Mouse (Mus musculus) kidney, embryonic 15.5 days (tissue): ENCODE data around the gene Proser2. TPM values are rescaled to one million over a fixed set of nuclear protein-coding genes. Genes with fewer than 3 reads are reported as not detected.

Source experiments
- ATAC-seq: fragments of 200-750 bp; cut with Nextera tagmentation; replicated peaks from 2 replicates; pipeline ENCODE4 v1.8.0; 2017; ENCODE audit warnings: moderate TSS enrichment; ENCODE audit not compliant: low FRiP score
- H3K27ac ChIP-seq: fragments of 300-500 bp; sonication (generic); 2 replicates; pipeline ENCODE4 v1.5.1; 2015; ENCODE audit warnings: mild to moderate bottlenecking, inconsistent platforms
- H3K27me3 ChIP-seq: fragments of 300-500 bp; sonication (generic); 2 replicates; pipeline ENCODE4 v1.6.1; 2015; ENCODE audit warnings: inconsistent platforms
- H3K36me3 ChIP-seq: fragments of 300-500 bp; sonication (generic); 2 replicates; pipeline ENCODE4 v1.6.1; 2015; ENCODE audit warnings: inconsistent platforms
- H3K4me1 ChIP-seq: fragments of 300-500 bp; sonication (generic); 2 replicates; pipeline ENCODE4 v1.6.1; 2015; ENCODE audit warnings: inconsistent platforms
- H3K4me2 ChIP-seq: fragments of 300-500 bp; sonication (generic); 2 replicates; pipeline ENCODE4 v1.6.1; 2015; ENCODE audit warnings: moderate library complexity, mild to moderate bottlenecking, inconsistent platforms
- H3K4me3 ChIP-seq: fragments of 300-500 bp; sonication (generic); replicated peaks from 2 replicates; pipeline ENCODE4 v1.5.1; 2015; ENCODE audit warnings: mild to moderate bottlenecking, inconsistent platforms
- H3K9ac ChIP-seq: fragments of 300-500 bp; sonication (generic); 2 replicates; pipeline ENCODE4 v1.6.1; 2015; ENCODE audit warnings: mild to moderate bottlenecking, inconsistent platforms
- H3K9me3 ChIP-seq: fragments of 300-500 bp; sonication (generic); replicated peaks from 2 replicates; pipeline ENCODE4 v1.6.1; 2016; ENCODE audit warnings: inconsistent platforms
- WGBS: fragments of 180-500 bp; shearing (Covaris S2); methylation state at CpG from one replicate; pipeline ENCODE4 v1.1.7; 2015; ENCODE audit warnings: mixed read lengths; 5-methylcytosine and 5-hydroxymethylcytosine counted together
- polyA plus RNA-seq: library from polyadenylated mRNA; unstranded; fragments of >200 nt; fragmentation: Nextera tagmentation; extraction: Ambion mirVana; gene quantifications from 2 replicates; pipeline ENCODE4 v1.2.1, GENCODE M21; 2015

Proser2 gene
- polyA plus RNA-seq, 1 experiment from 2014 or later = 15.3 TPM

DNA sequence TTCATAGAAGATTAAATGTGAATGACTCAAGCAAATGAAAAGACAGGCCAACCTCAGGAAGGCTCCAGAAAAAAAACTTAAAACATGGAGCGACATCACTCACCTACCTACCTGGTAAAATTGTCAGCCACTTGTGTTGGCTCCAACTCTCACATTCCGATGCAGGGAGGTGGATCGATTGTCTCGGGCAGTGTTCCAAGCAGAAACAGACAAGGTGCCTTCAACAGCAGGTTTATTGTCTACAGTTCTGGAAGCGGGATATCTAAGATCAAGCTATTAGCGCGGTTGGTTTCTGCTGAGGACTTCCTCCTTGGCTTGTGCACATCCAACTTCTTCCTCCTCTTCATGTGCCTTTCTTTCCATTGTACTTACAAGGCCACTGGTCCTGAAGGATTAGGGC is 27.6 kb upstream of the Proser2 start:
- no peak overlapping the region for H3K27ac ChIP-seq
- no peak for ATAC-seq

DNA sequence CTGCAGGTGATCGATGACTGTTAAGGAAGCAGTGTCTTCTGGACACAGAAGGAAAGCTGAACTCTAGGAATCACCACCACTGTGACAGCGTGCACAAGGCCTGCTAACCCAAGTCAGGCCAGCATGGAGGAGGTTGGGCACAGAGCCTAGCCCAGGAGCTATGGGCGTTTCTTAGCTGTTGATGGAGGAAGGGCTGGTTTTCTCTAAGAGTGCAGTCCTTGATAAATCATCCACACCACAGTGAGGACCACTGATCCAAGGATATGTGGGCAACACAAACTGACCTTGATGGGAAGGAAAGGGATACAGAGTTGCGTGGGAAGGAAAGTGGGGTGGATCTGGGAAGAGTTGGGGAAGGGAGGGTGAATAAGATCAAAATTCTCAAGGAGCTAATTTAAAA is 27.2 kb upstream of the Proser2 start:
- H3K4me1 ChIP-seq = peaks cover 19% of the 10 kb centered on the region
- no peak overlapping the region for H3K27ac ChIP-seq
- H3K36me3 ChIP-seq = no peaks in the 10 kb centered on the region
- peak; percentile 57; the same call in 1 of the 2 replicates for ATAC-seq
- WGBS = 76% methylated on average over 4 of the region's 4 CpGs
- H3K9me3 ChIP-seq = no peaks in the 10 kb centered on the region
- H3K27me3 ChIP-seq = no peaks in the 10 kb centered on the region
- no peak overlapping the region for H3K4me2 ChIP-seq
- no peak overlapping the region for H3K9ac ChIP-seq
- no peak overlapping the region for H3K4me3 ChIP-seq

More for the DNA sequence above, 27.6 kb upstream of the Proser2 start:
- H3K9ac ChIP-seq = no peak overlapping the region
- H3K4me2 ChIP-seq = no peak overlapping the region
- no peak overlapping the region for H3K4me3 ChIP-seq
- no peaks in the 10 kb centered on the region for H3K27me3 ChIP-seq
- peaks cover 23% of the 10 kb centered on the region for H3K4me1 ChIP-seq
- H3K36me3 ChIP-seq = no peaks in the 10 kb centered on the region
- no peaks in the 10 kb centered on the region for H3K9me3 ChIP-seq
- WGBS = 83% methylated on average over 7 of the region's 7 CpGs

DNA sequence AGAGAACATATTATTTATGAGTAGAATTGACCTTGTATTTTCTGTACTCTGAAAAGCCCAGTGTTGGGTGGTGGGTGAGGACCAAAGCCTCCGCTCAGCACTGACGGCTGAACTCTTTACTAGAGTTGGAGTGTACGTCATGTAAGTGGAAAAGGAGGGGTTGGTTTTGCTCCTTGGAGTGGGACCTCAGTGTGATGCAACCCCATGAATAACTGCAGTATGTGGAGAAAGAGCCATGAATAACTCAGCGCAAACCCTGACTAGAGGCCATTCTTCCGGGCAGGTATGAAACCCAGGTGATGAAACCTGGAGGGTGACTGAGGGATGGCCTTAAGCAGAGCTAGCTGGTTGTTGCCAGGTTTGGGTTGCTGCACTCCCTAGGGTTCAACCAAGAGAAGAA is 19.8 kb upstream of the Proser2 start:
- Histone ChIP-seq H3K36me3 (no peaks in the 10 kb centered on the region), H3K4me2 (no peak overlapping the region), H3K27me3 (no peaks in the 10 kb centered on the region), H3K27ac (no peak overlapping the region), H3K4me1 (peaks cover 17% of the 10 kb centered on the region), H3K9ac (no peak overlapping the region), H3K9me3 (no peaks in the 10 kb centered on the region), H3K4me3 (no peak overlapping the region)
- no peak for ATAC-seq
- 85% methylated on average over 5 of the region's 5 CpGs for WGBS

DNA sequence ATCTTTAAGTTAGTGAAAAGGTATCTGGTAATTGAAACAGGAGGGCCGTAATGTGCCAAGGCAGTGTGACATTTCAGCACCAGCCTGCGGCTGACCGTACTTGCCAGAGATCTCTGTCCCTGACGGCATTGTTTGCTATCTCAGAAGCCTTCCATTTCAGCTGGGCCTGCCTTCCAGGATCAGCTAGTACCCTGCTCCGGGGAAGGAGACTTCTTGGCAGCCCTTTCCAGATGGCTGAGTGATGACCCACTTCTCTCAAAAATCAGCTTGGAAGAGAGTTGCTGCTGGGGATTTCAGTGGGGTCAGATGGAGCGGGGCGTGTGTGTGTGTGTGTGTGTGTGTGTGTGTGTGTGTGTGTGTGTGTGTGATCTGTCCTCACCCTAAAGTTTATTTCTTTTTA is 16.9 kb upstream of the Proser2 start:
- H3K4me2 ChIP-seq = no peak overlapping the region
- 0 out of 2 replicates have a peak overlapping the region, but pooled peaks have one; percentile 22 for H3K27ac ChIP-seq
- no peak for ATAC-seq
- WGBS = 65% methylated on average over 7 of the region's 7 CpGs
- H3K4me3 ChIP-seq = no peak overlapping the region
- peaks cover 17% of the 10 kb centered on the region for H3K4me1 ChIP-seq
- H3K9ac ChIP-seq = no peak overlapping the region
- no peaks in the 10 kb centered on the region for H3K27me3 ChIP-seq
- H3K36me3 ChIP-seq = no peaks in the 10 kb centered on the region
- no peaks in the 10 kb centered on the region for H3K9me3 ChIP-seq

DNA sequence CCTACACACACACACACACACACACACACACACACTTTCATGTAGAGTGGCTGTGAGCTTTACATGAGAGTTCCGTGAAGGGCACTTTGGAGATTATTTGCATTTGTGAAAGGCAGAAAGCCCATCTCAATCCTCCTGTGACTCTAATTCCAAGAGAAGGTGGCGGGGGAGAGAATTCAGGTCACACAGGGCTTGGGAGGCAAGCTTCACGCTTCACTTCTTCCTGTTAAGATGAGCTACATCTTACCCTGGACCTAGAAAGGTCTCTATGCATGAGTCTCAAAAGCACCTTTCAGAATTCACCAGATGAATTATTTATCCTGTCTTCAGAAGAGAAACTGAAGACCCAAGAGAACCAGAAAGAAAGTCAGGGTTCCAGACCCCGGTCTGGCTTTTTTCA is 16.2 kb upstream of the Proser2 start:
- H3K27ac ChIP-seq = no peak overlapping the region
- H3K9ac ChIP-seq = no peak overlapping the region
- peaks cover 21% of the 10 kb centered on the region for H3K4me1 ChIP-seq
- no peaks in the 10 kb centered on the region for H3K27me3 ChIP-seq
- WGBS = 51% methylated on average over 4 of the region's 4 CpGs
- no peak overlapping the region for H3K4me2 ChIP-seq
- no peaks in the 10 kb centered on the region for H3K36me3 ChIP-seq
- no peak overlapping the region for H3K4me3 ChIP-seq
- H3K9me3 ChIP-seq = no peaks in the 10 kb centered on the region
- ATAC-seq = no peak

DNA sequence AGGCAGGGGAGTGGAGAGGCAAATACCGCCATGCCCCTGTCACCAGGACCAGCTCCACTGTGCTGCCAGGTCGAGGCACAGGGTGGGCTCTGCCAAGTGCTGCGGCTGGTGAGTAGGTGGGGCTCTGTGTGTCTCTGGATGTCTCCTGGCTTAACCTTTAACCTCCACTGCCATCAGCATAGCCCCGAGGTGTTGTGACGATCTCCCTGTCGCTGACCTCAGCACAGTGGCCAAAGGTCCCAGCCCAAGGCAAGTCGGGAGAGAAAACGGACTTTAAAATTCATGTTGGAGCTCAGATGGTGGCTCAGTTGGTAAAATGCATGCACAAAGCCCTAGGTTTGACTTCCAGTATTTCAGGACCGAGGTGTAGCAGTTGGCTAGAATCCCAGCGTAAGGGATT is 15.6 kb upstream of the Proser2 start:
- WGBS = 61% methylated on average over 10 of the region's 10 CpGs
- no peak overlapping the region for H3K4me3 ChIP-seq
- H3K9ac ChIP-seq = no peak overlapping the region
- no peak for ATAC-seq
- no peaks in the 10 kb centered on the region for H3K9me3 ChIP-seq
- no peaks in the 10 kb centered on the region for H3K36me3 ChIP-seq
- H3K27me3 ChIP-seq = no peaks in the 10 kb centered on the region
- no peak overlapping the region for H3K4me2 ChIP-seq
- no peak overlapping the region for H3K27ac ChIP-seq
- peaks cover 27% of the 10 kb centered on the region for H3K4me1 ChIP-seq

DNA sequence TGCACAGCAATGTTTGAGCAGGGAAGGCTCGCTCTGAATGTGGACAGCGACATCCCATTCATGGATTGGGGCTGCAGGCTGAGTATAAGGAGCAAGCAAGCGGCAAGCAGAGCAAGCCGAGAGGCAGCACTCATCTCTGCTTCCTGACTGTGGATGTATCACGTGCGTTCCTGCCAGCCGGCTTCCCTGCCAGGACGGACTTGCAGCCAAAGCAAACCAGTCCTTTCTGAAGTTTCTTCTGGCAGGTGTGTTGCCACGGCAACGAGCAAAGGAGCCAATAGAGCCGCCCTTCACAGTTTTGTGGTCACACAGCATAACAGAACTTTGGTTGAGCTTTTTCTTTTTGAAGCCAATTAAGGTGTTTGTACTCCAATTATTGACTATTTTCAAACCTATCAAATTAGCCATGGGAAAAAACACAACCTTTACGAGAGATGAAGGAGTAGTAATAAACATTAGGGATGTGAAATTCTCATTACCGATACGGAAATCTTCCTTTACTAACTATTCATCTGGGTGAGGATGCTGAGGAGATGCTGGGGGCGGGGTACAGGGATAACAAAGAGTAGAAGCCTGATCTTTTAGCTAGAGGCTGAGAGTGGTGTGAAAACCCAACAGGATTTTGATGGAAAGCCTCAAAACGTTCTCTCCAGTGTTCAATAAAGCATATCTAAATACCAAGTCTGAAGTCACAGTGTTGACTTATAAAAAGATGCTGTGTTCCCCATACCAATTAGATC is 13.1 kb upstream of the Proser2 start:
- no peak for ATAC-seq
- WGBS = 80% methylated on average over 16 of the region's 16 CpGs
- H3K9me3 ChIP-seq = no peaks in the 10 kb centered on the region
- H3K27me3 ChIP-seq = no peaks in the 10 kb centered on the region
- no peak overlapping the region for H3K4me2 ChIP-seq
- H3K36me3 ChIP-seq = no peaks in the 10 kb centered on the region
- H3K4me1 ChIP-seq = peaks cover 32% of the 10 kb centered on the region
- no peak overlapping the region for H3K4me3 ChIP-seq
- no peak overlapping the region for H3K9ac ChIP-seq
- no peak overlapping the region for H3K27ac ChIP-seq

DNA sequence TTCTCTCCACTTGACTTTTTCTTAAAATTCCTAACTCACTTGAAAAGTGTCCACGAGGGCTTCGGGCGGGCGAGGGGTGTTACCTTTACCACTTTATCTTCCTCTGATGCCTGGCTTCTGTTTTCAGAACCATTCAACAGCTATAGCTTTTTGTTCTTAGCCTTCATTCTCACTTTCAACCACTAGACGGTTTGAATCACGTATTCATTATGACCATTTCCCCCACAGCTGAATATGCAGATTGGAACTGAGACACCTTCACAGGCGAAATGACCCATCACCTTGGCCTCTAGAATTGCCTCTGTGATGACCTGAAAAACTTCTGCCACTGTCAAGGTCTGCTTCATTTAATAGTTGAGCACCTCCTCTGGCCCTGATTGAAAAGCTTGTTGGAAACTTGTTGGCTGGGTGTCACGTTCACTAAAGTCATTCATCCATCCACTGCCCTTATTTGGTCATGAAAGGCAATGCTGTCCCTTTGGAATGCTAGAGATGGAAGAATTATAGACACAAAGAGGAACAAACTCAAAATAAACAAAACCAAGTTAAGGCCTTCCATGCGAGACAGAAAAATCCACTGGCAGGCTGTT is 10.7 kb upstream of the Proser2 start:
- no peak overlapping the region for H3K4me2 ChIP-seq
- no peak overlapping the region for H3K9ac ChIP-seq
- H3K4me1 ChIP-seq = peaks cover 21% of the 10 kb centered on the region
- H3K27me3 ChIP-seq = no peaks in the 10 kb centered on the region
- peak overlapping the region; percentile 78 for H3K27ac ChIP-seq
- peak; percentile 86 for ATAC-seq
- no peaks in the 10 kb centered on the region for H3K36me3 ChIP-seq
- 54% methylated on average over 9 of the region's 9 CpGs for WGBS
- H3K9me3 ChIP-seq = no peaks in the 10 kb centered on the region
- no peak overlapping the region for H3K4me3 ChIP-seq

DNA sequence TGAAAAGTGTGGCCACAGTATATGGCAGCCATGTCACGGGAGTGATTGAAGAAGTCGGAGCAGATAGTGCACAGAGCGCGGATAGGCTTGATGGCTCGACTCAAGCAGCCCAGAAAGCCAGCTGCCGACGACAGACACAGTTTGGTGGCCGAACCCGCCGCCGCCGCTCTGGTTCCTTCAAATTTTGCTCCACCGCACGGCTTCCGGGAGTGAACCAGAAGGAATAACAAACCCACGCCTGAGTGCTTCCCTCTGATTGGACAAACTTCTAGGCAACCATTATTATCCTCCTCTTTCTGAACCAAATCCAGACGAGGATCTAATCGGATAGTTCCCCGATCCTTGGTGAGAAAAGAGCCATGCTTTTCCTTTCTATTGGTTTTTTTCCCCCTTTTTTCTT is 3.9 kb upstream of the Proser2 start:
- Histone ChIP-seq H3K4me2 (no peak overlapping the region), H3K27me3 (peaks cover 10% of the 10 kb centered on the region), H3K4me3 (no peak overlapping the region), H3K4me1 (0 out of 2 replicates have a peak, but pooled peaks cover 3% of the 10 kb centered on the region), H3K9ac (no peak overlapping the region), H3K36me3 (no peaks in the 10 kb centered on the region), H3K27ac (no peak overlapping the region), H3K9me3 (no peaks in the 10 kb centered on the region)
- ATAC-seq = no peak
- WGBS = 73% methylated on average over 19 of the region's 19 CpGs

DNA sequence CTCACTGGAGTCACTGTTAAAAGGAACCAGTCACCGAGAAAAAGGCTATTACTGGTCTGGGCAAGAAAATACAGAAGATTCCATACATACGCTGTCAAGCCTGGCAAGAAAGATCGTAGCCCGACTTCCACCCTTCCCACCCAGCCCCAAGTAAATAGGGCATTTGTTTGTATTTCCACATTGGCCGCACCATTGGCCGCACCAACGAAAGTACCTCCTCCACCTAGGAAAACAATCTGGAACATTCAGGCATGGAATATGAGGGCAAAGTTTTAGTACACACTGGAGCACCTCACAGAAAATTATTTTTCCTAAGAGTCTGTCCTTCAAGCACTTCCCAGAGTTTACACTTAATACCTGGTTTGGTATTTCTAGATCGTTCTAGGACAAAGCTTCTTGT is 1.1 kb downstream of the Proser2 start:
- H3K36me3 ChIP-seq = no peaks in the 10 kb centered on the region
- peak overlapping the region; percentile 82 for H3K4me2 ChIP-seq
- 35% methylated on average over 8 of the region's 8 CpGs for WGBS
- no peaks in the 10 kb centered on the region for H3K9me3 ChIP-seq
- H3K9ac ChIP-seq = peak overlapping the region; percentile 53; the same call in 1 of the 2 replicates
- no peak overlapping the region for H3K27ac ChIP-seq
- no peak for ATAC-seq
- peaks cover 6% of the 10 kb centered on the region; the same call in 1 of the 2 replicates for H3K4me1 ChIP-seq
- H3K4me3 ChIP-seq = peak overlapping the region; percentile 64
- peaks cover 24% of the 10 kb centered on the region for H3K27me3 ChIP-seq

DNA sequence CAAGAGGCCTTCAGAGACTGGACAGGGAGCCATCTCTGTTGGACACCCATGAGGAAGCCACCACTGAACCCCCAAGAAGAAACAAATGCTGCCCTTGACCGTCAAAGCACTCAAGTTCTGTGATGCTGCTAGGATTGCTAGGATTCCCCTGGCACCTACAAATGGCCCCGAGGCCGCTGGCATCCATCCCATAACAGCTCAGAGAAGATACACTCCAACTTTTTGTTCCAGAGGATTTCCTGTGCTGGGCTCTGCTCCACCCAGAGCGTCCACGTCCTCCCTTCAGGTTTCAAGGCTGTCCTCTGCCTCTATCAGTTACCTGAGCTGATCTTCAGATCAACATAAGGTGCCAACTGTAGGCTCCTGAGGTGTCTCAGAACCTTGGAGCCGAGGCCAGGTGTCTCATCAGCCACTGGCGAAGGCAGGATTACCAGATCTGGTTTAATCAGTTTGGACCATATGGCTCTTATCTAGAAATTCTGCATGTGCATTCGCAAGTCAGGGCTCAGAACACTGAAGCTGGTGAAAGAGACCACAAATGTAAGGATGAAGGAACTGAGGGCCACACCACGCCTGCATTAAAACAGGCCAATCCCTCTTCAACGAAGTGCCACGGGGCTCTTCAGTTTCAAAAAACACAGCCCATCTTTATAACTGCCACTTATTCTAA is 1.7 kb downstream of the Proser2 start:
- 85% methylated on average over 11 of the region's 11 CpGs for WGBS
- no peaks in the 10 kb centered on the region for H3K36me3 ChIP-seq
- no peak overlapping the region for H3K9ac ChIP-seq
- H3K4me1 ChIP-seq = peaks cover 6% of the 10 kb centered on the region; the same call in 1 of the 2 replicates
- H3K27me3 ChIP-seq = peaks cover 24% of the 10 kb centered on the region
- no peak overlapping the region for H3K27ac ChIP-seq
- no peaks in the 10 kb centered on the region for H3K9me3 ChIP-seq
- peak overlapping the region; percentile 64; the same call in 1 of the 2 replicates for H3K4me3 ChIP-seq
- peak overlapping the region; percentile 82 for H3K4me2 ChIP-seq
- no peak for ATAC-seq

DNA sequence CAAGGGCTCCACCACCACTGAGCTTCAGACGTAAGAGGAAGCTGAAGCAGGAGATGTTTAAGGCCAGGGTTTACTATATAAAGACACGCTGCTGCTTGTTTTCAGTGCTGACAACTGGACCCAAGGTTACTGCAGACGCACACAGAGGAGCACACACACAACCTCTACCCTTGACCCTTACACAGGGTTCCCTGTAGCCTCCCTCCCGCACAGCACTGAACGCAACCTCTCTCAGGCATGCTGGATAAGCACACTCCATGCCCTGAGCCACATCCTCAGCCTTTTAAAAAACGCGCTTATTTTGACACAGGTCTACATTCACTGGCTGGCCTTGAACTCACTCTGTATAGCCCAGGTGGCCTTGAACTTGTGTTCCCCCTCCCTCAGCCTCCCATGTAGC is 7.0 kb downstream of the Proser2 start:
- ATAC-seq = no peak
- WGBS = 80% methylated on average over 7 of the region's 7 CpGs
- no peaks in the 10 kb centered on the region for H3K36me3 ChIP-seq

More for the DNA sequence above, 7.0 kb downstream of the Proser2 start:
- H3K9me3 ChIP-seq = no peaks in the 10 kb centered on the region
- no peak overlapping the region for H3K9ac ChIP-seq
- no peak overlapping the region for H3K4me3 ChIP-seq
- H3K27me3 ChIP-seq = peaks cover 6% of the 10 kb centered on the region
- H3K4me2 ChIP-seq = no peak overlapping the region
- no peak overlapping the region for H3K27ac ChIP-seq
- H3K4me1 ChIP-seq = peaks cover 6% of the 10 kb centered on the region; the same call in 1 of the 2 replicates
